Mouse (Mus musculus): ENCODE results near the gene Rtl9.

Rtl9 gene

GRCm38 (mm10) chrX:143099044-143099754 is at the start of gene Rtl9:
TSS of gene Rtl9 (plus strand) at chrX:143099594.
- DNase-seq (ENCODE audit: extremely low spot score, low read depth, low spot score) = no peak

DNA sequence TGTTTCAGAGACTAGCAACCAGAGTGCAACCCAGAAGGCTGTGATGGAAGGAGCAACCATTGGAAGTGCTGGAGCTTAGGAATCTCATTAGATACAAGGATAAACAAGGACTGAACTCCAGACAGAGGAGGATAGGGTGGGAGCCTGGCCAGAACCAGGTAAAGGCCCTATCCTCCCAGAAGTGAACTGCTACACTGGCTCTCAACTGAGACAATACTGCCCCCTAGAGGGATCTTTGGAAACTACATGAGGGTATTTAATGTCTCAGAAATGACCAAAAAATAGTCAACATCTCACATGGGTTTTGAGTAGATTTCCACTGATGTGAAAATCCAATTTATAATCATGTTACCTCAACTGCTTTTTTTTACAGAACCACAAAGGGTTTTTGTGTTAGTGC is 47.9 kb upstream of the Rtl9 start:
- DNase-seq (ENCODE audit: extremely low spot score, low read depth, low spot score) = no peak

GRCm38 (mm10) chrX:143051921-143052320 is 47.5 kb upstream of the Rtl9 start:
- DNase-seq (ENCODE audit: extremely low spot score, low read depth, low spot score) = no peak

DNA sequence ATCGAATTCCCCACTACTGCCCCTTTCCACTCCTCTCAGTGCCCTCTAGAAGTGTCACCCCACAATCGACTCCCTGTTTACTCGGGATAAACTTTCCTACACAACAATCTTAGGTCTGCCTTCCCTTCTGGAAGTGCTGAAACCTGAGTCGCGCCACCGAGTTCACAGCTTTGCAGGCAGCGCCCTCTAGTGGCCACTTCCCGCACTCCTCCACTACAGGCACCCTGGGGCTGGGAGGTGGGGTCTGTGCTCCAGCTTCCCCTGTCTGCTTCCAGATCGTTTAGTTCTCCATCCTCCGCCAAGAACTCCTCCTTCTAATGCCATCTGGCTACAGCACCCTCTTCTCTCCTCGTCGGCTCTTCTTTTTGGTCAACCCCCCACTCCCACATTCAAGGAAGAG is 40.6 kb upstream of the Rtl9 start:
- DNase-seq (ENCODE audit: extremely low spot score, low read depth, low spot score) = no peak

DNA sequence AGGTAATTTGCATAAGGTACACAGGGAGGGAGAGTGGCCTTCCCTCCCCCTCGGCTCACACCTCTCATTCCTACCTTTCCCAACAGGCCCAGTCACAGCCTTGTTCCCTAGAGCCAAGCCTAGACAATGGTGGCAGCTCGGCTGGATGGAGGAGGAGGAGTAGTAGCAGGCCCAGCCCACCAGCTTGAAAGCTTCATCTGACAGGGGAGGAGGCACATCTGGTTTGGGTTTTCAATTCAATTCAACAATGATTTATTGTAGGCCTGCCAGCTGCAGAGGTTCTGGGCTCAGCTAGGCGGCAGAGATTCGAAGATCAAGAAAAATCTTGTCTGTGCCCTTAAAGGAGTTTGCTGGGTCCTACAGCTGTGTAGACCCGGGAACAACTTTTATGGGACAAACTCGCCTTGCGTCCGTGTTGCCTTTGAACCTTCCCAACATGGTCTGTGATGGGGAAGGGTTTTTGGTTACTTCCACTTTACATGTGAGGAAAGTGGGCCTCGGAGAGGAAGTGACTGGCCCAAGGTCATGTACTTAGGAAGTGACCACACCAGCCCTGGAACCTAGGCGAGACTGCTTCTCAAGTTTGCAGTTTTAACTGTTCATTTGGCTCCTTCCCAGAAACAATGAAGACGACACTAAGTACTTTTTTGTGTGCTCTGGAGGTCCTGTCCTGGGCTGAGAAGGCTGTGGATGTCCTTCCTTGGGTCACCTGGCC is 36.6 kb upstream of the Rtl9 start:
- no peak for DNase-seq (ENCODE audit: extremely low spot score, low read depth, low spot score)

GRCm38 (mm10) chrX:143063780-143064179 is 35.6 kb upstream of the Rtl9 start:
- DNase-seq (ENCODE audit: extremely low spot score, low read depth, low spot score) = no peak

DNA sequence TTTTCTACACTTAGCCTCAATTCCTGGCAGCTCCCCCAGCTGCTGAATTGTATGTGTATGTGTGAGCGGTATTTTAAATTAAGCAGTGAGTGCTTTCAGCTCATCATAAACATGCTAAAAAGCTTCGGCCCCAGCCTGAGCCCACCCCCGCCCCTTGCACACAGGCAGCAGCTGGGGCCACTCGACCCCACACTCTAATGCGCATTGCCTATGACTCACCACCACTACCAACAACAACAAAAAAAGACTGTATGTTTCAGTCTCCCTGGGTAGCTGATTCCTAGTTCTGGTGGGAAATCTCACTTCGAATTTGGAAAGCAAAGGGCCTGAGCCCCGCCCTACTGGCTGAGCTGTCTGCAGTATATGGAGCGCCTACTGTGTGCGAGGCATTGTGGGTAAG is 35.1 kb upstream of the Rtl9 start:
- DNase-seq (ENCODE audit: extremely low spot score, low read depth, low spot score) = no peak

DNA sequence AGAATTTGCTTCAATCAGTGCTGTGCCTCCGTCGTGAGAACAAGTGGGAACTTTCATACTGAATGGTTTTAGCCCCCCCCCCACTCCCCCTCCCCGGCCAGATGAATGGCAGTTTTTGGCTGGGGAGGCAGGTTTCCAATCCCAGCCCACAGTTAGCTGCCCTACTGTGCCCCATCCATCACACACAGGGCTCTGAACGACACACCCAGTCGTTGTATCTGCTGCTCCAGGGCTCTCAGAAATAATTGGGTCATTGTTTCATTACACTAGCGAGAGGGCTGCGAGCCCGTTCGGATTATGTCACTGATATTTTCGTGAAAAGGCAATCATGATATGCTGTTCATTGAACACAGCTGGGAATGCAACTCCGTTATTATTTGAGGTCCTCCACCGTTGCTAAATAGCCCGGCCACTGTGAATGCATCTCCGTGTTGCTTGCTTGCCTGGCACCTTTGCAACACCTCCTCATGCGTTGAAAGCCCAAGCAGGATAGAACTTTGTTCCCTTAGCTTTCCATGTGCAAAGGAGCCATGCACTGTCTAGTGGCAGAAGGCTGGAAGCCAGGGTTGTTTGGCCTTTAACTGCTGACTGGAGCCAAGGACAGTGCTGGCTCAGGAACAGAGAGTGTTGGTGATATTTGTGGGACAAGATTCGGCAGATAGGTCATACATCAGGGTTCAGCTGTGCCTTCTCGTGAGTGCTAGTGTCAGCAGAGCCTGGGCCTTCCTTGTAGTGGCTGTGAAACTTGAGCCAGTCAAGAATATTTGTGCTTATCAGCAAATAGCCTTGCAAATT is 32.9 kb upstream of the Rtl9 start:
- DNase-seq (ENCODE audit: extremely low spot score, low read depth, low spot score) = no peak

- DNase-seq (ENCODE audit: extremely low spot score, low read depth, low spot score) = no peak
These were observed 32.3 kb upstream of the Rtl9 start for GRCm38 (mm10) chrX:143067115-143067514.

DNA sequence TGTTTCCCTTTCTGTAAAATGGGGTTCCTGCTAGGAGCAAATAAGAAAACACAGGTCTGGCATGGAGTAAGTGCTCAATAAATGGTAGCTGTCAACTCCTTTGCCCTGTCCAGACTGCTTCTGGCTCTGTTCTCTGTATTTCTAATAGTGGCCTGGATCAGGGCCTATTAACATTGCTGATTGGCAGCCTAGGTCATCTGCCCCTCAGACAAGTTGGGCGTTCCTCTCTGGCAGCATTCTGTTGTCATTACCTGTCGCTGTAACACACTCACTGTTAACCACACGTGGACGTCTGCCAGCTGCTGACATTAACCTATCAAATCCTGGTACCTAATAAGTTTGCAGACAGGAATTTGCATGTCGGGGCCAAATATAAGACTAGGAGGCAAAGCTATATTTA is 31.8 kb upstream of the Rtl9 start:
- DNase-seq (ENCODE audit: extremely low spot score, low read depth, low spot score) = no peak

DNA sequence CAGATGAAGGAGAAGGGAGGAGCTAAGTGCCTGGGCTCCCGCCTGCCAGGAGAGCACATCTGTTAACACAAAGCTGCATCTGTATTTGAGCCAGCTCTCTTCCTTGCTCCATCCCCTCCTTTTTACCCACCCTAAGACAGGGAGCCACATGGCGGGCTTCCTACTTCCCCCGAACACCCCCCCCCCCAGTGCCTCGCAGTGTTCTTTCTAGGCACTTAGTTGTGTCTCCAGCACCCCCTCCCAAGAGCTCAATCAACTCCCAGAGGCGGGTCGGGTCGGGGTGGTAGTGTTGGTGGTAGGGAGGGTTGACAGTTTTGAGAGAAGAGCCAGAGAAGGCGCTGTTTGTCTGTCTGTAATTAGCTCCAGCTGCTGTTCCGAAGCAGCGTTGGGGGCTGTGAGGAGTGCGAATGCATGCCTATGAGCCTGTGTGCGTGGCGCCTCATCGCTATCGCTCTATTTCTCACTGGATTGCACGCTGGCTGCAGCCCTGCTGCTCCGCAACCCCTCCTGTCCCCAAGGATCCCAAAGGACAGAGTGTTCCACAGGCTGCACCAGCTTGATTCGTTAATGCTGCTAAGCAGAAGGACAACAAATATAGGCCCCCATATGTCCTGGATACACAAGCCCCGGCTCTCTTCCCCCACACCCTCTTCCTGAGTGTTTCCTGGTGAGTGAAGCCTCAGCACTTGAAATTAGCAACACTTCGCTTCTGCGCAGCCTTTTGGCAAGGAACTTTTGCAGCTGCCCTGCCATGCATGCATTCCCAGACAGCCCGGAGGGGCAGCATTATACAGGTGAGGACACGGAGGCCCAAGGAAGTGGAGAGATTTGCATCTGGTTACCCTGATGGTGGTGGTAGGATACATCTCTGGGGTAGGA is 18.7 kb upstream of the Rtl9 start:
- no peak for DNase-seq (ENCODE audit: extremely low spot score, low read depth, low spot score)

- no peak for DNase-seq (ENCODE audit: extremely low spot score, low read depth, low spot score)
These were observed 16.7 kb upstream of the Rtl9 start for GRCm38 (mm10) chrX:143082732-143083131.

- no peak for DNase-seq (ENCODE audit: extremely low spot score, low read depth, low spot score)
These were observed 11.2 kb upstream of the Rtl9 start for GRCm38 (mm10) chrX:143088225-143088624.

DNA sequence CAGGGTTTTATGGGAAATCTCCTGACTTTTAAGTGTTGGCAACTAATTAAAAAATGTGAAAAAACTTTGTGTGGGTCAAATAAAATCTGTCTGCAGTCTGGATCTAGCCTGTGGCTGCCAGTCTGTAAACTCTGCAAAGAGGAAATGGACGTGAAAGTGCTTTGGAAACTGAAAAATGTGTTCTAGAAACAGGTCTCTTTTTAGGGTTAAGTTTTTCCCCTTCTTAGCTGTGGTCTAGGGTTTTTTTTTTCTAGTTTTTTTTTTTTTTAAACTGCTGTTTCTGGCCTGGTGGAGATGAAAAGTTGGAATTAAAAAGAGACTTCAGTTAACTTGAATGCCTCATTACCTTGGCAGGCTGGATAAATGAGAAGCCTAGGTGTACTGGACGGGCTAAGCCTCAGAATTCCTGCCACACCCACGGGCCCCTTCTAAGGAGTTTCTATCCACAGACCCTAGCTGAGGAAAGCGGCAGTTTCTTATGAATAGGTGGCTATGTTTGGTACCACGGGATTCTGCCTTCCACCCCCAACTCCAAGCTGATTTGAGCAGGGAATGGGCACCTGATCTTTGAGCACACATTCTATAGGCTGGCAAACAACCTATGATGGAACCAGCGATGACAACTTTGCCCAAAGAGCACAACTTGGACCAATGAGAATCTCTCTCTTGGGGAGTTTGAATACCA is 8.3 kb upstream of the Rtl9 start:
- no peak for DNase-seq (ENCODE audit: extremely low spot score, low read depth, low spot score)

DNA sequence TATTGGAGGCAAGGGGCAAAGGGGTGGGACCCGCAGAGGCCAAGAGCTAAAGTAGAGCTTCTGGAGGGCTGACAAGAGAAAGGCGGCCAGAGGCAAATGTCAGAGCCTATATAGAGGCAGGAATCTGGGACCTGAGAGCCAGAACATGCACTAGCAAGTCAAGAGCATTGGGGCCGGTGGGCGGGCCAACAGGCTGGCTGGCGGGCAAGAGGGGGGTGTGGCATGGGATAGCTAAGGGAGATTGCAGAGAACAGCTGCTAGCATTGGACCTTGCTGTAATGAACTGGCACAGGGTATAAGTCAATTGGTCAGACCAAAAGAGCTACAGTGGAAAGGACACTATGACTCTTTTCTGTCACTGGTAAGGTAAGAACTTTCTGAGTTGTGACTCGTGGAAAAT is 1.8 kb upstream of the Rtl9 start:
- DNase-seq (ENCODE audit: extremely low spot score, low read depth, low spot score) = no peak

DNA sequence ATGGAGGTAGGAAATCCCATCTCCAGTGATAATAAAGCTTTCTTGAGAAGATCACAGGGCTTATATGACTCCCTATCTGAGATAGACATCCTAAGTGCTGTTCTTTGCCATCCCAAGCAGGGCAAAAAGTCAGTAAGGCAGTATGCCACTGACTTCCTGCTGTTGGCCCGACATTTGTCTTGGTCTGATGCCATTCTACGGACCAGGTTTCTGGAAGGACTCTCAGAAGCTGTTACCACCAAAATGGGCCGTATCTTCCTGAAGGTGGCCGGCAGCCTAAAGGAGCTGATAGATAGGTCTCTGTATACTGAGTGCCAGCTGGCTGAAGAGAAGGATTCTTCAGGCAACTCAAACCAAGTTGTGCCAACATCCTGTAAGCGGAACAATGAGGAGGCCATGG is 3.8 kb downstream of the Rtl9 start:
- no peak for DNase-seq (ENCODE audit: extremely low spot score, low read depth, low spot score)

- no peak for DNase-seq (ENCODE audit: extremely low spot score, low read depth, low spot score)
These were observed 6.5 kb downstream of the Rtl9 start for GRCm38 (mm10) chrX:143105866-143106265.

- DNase-seq (ENCODE audit: extremely low spot score, low read depth, low spot score) = no peak
These were observed 13.2 kb downstream of the Rtl9 start for GRCm38 (mm10) chrX:143112546-143112945.

Measured in hindlimb bud, embryonic 11.5 days (tissue).